Mouse (Mus musculus) adrenal gland, adult (tissue): Measurements from ENCODE around the gene Tnpo1.
A peak's percentile ranks its signal among the peaks of the same experiment; 100 is the strongest.
"Not testable (repeated sequence)": the region's sequence is repeated elsewhere in the genome, so short reads cannot be mapped to it uniquely, and the experiment has no call there.

Experiments
- DNase-seq, 2 experiments: peaks; one replicate each; pipeline ENCODE4 v3.0.0; 2022 to 2023; ENCODE audit warnings: low spot score in 1 of 2; ENCODE audit not compliant: inconsistent age in 2 of 2

Gene Tnpo1

DNA sequence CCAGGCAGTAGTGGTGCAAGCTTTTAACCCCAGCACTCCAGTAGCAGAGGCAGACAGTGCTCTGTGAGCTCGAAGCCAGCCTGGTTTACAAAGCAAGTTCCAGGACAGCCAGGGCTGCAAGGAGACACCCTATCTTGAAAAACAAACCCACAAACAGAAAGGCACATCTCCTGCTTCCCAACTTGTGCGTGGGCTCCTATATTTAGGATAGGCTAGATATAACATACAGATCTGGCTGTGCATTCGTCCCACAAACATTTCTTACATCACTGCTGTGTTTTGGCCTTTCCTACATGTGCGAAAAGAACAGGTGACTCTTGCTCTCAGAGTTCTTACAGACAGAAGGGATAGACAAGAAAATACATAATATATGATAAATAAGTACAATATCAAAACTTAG lies 100.6 kb downstream of the Tnpo1 start:
- no peak for DNase-seq

- DNase-seq, result no peak
Measured at GRCm38 (mm10) chr13:98819094-98819493, 107.1 kb downstream of the Tnpo1 start.

GRCm38 (mm10) chr13:98818205-98818604 lies 108.0 kb downstream of the Tnpo1 start:
- peak in 1 of 2 experiments; percentile 77 for DNase-seq

DNA sequence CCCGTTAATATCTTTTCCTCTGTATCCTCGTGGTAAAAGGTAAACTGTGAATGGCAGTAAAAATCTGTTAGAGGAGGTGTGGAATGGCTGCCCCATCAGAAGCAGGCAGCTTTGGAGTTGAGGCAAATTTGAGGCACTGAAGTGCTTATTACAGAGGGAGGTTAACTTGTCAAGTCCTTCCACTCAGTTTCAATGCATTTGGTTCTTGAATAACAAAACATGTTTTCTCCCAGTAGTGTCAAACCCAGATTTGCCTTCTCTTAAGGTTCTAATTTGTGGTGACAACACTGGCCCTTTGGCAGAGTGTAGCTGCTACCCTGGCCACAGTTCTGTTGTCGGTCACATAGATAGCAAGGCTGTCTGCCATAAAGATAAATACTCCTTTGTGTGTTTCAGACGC lies 108.4 kb downstream of the Tnpo1 start:
- no peak for DNase-seq

GRCm38 (mm10) chr13:98816981-98817660 lies 109.1 kb downstream of the Tnpo1 start:
- DNase-seq, result not testable (repeated sequence)

GRCm38 (mm10) chr13:98816571-98816970 lies 109.6 kb downstream of the Tnpo1 start:
- DNase-seq, result no peak

DNA sequence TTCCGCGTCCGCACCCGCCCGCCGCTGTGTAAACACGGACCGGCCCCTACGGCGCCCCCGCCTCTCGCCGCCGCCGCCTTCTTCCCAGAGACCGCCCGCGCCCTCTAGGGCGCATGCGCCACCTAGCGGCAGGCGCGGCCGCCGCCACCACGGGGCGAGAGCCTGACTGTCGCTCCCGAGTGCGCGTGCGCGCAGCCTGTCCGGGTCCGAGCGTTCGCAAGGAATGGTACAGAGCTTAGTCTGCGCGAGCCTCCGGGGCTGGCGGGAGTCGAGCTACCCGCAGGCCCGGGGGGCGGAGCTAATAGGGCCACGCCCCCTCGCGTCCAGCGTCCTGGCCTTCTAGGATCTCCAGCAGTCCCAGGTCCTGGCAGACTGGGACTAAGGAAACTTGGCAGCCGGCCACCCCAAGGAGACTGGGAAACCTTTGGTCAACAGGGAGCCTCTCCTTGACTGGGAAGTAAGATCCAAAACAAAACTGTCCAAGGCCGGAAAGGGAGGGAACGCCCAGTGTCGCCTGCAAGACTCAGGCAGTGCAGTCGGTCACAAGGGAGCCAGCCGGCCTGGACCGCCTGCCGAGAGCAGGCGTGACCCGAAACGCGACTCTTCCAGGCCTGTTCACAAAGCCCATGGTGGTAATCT lies 110.9 kb downstream of the Tnpo1 start, which contains the start of gene Fcho2:
TSS of gene Fcho2 (minus strand) at position 303 of the 639 bp plus-strand sequence.
- DNase-seq, result peak; percentile 100

DNA sequence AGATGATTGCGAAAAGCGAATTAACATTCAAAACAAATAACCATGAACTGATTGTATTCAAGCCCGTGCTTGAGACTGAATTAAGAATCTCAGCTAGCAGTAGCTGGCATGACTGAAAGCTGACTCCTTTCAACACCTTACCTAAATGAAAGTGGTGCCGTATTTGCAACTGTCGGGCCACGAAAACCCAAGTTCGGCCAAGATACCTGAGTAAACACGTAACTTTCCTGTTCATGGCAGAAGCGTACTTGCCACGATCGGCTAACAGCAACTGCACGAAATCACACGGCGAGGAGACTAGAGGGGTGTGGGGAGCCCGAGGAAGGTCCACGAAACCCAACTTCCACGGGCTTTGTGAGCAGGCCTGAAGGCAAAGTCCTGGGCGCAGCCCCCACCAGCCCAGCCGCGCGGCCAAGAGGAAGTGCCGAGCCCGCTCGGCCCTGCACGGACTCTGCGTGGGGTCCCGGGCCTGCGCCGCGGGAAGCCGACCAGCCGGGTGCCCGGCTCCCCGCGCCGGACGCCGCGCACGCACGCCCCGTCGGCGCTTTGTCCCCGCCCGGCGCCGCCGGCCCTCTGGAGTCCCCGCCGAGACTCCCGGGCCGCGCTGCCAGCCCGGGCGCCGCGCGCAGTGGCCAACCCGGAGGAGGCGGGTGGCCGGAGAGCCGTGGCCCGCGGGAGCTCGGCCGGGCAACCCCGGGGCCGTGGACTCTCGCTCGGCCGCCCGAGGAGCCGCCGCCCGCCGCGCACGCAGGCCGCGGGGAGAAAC lies 111.7 kb downstream of the Tnpo1 start:
- DNase-seq, result peak; percentile 76 to 90

GRCm38 (mm10) chr13:98813596-98814274 lies 112.4 kb downstream of the Tnpo1 start:
- peak in 1 of 2 experiments; percentile 39 for DNase-seq

- no peak for DNase-seq
Measured at GRCm38 (mm10) chr13:98813167-98813566, 113.0 kb downstream of the Tnpo1 start.

GRCm38 (mm10) chr13:98812285-98812684 lies 113.9 kb downstream of the Tnpo1 start:
- DNase-seq, result peak in 1 of 2 experiments; percentile 37

- peak in 1 of 2 experiments; percentile 67 for DNase-seq
Measured at GRCm38 (mm10) chr13:98810143-98810542, 116.0 kb downstream of the Tnpo1 start.

- no peak for DNase-seq
Measured at GRCm38 (mm10) chr13:98809087-98809486, 117.1 kb downstream of the Tnpo1 start.

- no peak for DNase-seq
Measured at GRCm38 (mm10) chr13:98804480-98804879, 121.7 kb downstream of the Tnpo1 start.

DNA sequence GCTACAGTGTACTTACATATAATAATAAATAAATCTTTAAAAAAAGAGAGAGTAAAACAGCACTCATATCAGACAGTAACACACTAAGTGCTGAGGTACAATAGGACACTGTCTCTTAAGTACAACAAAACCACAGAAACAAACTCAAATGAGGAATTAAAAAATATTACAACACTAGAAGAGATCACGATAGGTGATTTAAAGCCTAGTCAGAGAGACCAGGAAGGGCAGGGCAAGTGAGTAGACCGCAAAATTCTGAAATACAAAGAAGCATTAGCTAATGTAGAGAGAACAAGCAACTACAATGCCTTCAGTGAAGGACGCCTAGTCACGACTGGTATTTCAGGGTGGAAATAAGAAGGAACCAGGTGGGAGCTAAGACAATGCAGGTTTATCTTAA lies 122.5 kb downstream of the Tnpo1 start:
- DNase-seq, result no peak

DNA sequence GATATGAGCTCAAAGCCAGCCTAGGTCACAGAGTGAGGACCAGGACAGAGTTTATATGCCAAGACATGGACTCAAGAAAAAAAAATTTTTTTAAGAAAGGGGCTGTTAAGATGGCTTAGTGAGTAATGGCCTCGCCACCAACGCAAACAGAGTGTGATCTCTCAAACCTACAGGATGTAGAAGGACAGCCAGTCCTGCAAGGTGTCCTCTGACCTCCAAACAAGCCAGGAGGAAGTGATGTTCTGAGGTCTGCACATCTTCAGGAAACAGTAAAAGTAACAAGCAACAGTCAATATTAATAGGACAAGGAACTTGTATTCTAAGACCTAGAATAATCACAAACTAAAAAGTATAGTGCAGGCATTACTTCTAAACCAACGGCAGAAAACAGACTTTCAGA lies 123.2 kb downstream of the Tnpo1 start:
- no peak for DNase-seq

GRCm38 (mm10) chr13:98795511-98795910 lies 130.7 kb downstream of the Tnpo1 start:
- DNase-seq, result no peak

GRCm38 (mm10) chr13:98792864-98793263 lies 133.3 kb downstream of the Tnpo1 start:
- DNase-seq, result no peak

GRCm38 (mm10) chr13:98791693-98792092 lies 134.5 kb downstream of the Tnpo1 start:
- no peak for DNase-seq
